Mouse (Mus musculus): Measurements from ENCODE around the gene Bphl.

DNA sequence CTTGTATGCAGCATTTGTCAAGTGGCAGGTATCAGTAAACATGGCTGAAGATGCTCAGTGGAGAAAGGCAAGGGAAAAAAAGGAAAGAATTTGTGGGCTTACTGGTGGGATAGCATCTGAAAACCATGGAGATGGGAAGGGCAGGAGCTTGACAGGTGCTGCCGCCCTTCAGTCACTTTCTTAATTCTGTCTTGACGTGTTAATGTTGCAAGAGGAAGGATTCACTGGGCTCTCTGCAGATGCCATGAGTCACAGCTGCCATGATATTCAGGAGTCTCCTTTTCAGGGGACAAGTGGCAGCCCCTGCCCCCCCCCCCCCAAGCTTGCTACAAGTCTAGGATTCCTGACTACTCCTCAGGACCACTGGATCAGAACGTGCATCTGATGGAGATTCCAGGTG lies 74.5 kb downstream of the Bphl start:
- TF ChIP-seq CTCF (IDR thresholded peaks at IDR 0.05; ENCODE audit: extremely low read depth, insufficient read depth, low read length) (no peak), POLR2A (IDR thresholded peaks at IDR 0.05; ENCODE audit: extremely low read depth, insufficient read depth, low read length) (no peak)

All from cortical plate, adult 2 months (tissue).